Mouse (Mus musculus): ENCODE results near the gene Dhx16. TPM values are rescaled to one million over a fixed set of nuclear protein-coding genes. Genes with fewer than 3 reads are reported as not detected.

Gene Dhx16
- total RNA-seq, 2 experiments from 2014 or later, result 24.7 to 29.2 TPM

DNA sequence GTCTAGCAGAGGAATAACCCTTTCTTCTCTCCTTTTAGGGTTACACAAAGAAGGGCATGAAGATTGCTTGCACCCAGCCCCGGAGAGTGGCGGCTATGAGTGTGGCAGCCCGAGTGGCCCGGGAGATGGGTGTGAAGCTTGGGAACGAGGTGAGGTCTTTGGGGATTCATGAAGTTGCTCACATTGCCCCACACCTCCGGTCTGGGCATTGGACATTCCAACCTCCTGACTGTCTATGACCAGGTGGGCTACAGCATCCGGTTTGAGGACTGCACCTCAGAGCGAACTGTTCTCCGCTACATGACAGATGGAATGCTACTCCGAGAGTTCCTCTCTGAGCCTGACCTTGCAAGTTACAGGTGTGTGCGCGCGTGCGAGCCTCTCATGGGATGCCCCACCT is 4.2 kb downstream of the Dhx16 start:
- intact Hi-C loops (cut with DNase I), result no loop called here

GRCm38 (mm10) chr17:35887725-35888124 is 8.1 kb downstream of the Dhx16 start:
- intact Hi-C loops (cut with DNase I), result no loop called here
- no peak for DNase-seq

More for the DNA sequence above, 4.2 kb downstream of the Dhx16 start:
- no peak for DNase-seq

DNA sequence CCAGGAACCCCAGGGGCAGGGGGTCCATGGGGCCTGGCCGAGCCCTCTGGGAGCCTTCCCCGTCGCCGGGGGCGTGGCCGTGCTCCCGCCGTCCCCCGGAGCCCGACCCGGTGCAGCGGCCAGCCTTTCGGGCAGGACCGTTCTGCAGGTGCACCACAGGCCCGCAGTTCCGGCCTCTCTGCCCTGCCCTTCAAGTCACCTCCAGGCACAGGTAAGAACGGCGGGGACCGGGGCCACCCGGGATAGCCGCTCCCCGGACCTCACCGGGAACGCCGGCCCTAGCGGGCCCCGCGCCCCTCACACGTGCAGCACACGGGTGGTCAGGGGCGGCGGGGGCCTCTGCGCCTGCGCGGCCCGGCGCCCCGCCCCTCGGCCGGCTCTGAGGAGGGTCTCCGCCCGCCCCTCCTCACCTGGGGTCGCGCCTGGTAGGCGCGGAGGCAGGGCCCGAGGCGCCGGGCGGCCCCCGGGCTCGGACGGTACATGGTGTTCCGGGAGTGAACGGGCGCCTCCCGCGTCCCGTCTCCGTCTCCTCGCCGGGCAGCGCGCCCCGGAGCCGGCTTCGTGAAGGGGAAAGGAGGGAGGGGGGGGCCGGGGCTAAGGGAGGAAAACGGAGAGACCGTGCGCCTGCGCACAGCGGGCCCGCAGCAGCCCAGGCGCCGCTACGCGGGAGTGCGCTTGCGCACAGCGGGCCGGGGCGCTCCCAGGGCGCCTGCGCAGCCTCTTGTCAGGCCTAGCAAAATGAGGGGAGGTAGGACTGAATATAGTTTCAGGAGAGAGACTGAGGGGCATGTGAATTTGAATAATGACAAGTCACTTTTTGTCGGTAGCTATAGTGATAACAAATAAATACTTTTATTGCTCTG is 17.4 kb downstream of the Dhx16 start, which contains the start of gene 2310061I04Rik:
Gene 2310061I04Rik (minus strand): TSS at position 651 of the 863 bp plus-strand sequence.
- intact Hi-C loops (cut with DNase I), result loop anchor here (2.0 kb wide), 1 partner anchor 16 kb away; no protein-coding TSS in a partner anchor
- DNase-seq, result peak; percentile 94

DNA sequence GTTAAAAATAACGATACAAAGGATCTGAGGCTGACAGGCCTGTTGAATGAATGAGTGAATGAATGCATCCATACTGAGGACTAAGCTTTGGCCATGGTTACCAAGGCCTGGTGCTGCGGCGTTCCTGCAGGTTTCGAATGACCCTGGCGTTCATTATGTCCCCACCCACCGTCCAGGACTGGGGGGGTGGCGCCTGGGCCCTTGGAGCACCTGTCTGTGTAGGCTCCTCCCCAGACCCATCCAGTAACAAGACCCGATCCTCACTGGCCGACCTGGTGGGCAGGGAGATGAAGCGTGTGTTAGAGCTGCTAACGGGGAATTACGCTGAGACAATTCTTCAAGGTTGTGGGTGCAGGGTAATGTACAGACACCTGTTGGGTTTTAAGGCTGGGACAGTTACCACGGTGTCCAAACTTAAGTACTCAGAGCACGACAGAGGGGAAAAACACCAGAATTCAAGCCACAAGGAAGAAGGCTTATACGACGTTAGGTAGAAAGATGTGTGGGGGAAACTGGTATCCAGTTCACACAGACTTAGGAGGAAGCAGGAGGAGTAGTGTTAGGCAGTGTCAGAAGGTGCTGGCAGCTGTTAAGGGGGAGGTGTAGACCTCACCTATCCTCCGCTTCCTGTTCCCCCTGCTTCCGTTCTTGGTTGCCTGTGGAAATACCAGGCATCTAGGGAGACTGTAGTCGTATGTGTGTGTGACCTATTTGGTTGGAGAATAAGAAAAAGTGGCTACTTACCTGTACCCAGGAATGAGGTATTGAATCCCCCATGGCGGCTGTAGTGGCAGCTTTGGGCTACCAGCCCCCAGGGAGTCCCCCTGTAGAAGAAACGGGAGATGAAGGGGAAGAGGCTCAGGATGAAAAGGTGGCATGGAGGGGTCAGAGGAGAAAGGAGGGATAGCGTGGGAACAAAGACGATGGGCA is 18.3 kb downstream of the Dhx16 start:
- intact Hi-C loops (cut with DNase I), result loop anchor here (2.0 kb wide), 1 partner anchor 17 kb away; no protein-coding TSS in a partner anchor
- no peak for DNase-seq

DNA sequence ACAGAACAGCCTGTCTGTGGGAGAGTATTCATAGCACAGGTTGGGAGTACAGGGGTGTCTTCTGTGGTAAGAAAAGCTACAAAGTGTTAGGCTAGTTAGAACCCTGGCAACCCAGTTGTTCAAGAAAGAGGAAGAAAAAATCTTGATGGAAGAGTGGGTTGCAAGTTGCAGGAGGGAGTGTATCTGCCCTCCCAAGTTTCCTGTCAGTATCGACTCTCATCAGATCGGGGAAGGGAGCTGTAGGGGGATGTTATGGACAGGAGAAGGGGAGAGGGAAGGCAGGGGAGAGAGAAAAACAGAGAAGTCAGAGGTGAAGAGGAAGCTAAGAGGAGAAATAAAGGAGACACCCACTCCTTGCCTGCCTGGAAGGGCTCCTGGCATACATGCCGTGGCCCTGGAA is 21.0 kb downstream of the Dhx16 start:
- intact Hi-C loops (cut with DNase I), result no loop called here
- no peak for DNase-seq

- intact Hi-C loops (cut with DNase I), result no loop called here
- peak; percentile 78 to 79 for DNase-seq
Measured at GRCm38 (mm10) chr17:35903343-35903991, 23.8 kb downstream of the Dhx16 start.

DNA sequence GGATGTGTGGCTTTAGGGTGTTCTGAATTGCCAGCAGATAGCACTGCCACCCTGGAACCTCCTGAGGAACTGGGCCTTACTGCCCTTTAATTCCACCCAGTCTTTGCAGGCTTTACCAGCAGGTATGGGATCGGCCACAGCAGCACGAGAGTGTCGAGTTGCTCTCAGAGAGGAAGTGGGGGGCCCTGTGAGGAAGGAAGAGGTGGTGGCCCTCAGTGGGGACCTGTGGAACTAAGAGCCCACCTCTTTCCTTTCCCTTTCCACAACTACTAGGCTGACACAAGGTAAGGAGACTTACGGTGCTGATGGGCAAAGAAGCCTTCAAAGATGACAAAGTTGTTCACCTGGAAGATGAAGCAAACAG is 24.4 kb downstream of the Dhx16 start:
- no peak for DNase-seq
- intact Hi-C loops (cut with DNase I), result no loop called here

DNA sequence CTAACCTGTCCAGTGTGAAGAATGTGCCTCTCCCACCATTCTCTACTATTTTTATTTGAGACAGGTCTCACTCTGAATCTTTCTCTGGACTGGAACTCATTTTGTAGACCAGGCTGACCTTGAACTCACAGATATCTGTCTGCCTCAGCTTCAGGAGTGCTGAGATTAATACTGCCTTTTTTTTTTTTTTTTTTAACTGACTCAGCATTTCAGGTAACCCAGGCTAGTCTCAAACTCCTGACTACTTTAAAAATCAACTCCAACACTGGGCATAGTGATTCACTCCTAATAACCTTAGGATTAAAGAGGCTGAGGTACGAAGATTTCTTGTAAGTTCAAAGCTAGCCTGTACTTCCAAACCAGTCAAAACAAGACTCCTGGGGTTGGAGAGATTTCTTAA is 26.0 kb downstream of the Dhx16 start:
- DNase-seq, result no peak
- intact Hi-C loops (cut with DNase I), result loop anchor here (5.0 kb wide), 1 partner anchor 168 kb away; no protein-coding TSS in a partner anchor

DNA sequence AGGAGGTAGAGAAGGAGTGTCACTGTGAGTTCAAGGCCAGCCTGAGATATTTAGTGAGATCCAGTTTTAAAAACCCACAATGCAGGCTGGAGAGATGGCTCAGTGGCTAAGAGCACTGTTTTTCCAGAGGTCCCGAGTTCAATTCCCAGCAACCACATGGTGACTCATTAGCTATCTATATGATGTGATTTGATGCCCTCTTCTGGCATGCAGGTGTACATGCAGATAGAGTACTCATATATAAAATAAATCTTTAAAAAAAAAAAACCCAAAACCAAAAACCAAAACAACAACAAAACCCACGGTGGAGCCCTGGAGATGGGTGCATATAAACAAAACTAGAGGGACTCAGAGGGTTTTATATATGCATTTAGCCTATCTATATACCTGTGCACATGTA is 28.0 kb downstream of the Dhx16 start:
- intact Hi-C loops (cut with DNase I), result loop anchor here (2.0 to 5.0 kb wide), 2 partner anchors 77 to 170 kb away; no protein-coding TSS in a partner anchor

GRCm38 (mm10) chr17:35909186-35909918 is 29.7 kb downstream of the Dhx16 start:
- DNase-seq, result no peak
- intact Hi-C loops (cut with DNase I), result loop anchor here (2.0 to 5.0 kb wide), 2 partner anchors 79 to 172 kb away; no protein-coding TSS in a partner anchor

More for the DNA sequence above, 28.0 kb downstream of the Dhx16 start:
- no peak for DNase-seq

GRCm38 (mm10) chr17:35909919-35910369 is 30.3 kb downstream of the Dhx16 start, which contains the start of gene Atat1:
Gene Atat1, minus strand, starts transcription at chr17:35910075.
- intact Hi-C loops (cut with DNase I), result loop anchor here (2.0 to 5.0 kb wide), 2 partner anchors 79 to 173 kb away; no protein-coding TSS in a partner anchor
- DNase-seq, result peak; percentile 95 to 98

- DNase-seq, result no peak
- intact Hi-C loops (cut with DNase I), result no loop called here
Measured at GRCm38 (mm10) chr17:35914975-35915374, 35.4 kb downstream of the Dhx16 start.

GRCm38 (mm10) chr17:35915538-35916296 is 36.1 kb downstream of the Dhx16 start:
- intact Hi-C loops (cut with DNase I), result loop anchor here (2.0 kb wide), 1 partner anchor 79 kb away; no protein-coding TSS in a partner anchor

GRCm38 (mm10) chr17:35916297-35917142 is 36.9 kb downstream of the Dhx16 start, which contains the start of the genes Mrps18b and Ppp1r10:
Gene Mrps18b, minus strand, starts transcription at chr17:35916389.
Gene Ppp1r10, plus strand, starts transcription at chr17:35916434.
- peak; percentile 98 to 99 for DNase-seq
- intact Hi-C loops (cut with DNase I), result loop anchor here (2.0 kb wide), 1 partner anchor 80 kb away; no protein-coding TSS in a partner anchor

More at GRCm38 (mm10) chr17:35915538-35916296, 36.1 kb downstream of the Dhx16 start:
- DNase-seq, result no peak

GRCm38 (mm10) chr17:35917143-35917462 is 37.5 kb downstream of the Dhx16 start:
- DNase-seq, result peak in 1 of 2 experiments; percentile 58
- intact Hi-C loops (cut with DNase I), result loop anchor here (2.0 kb wide), 1 partner anchor 80 kb away; no protein-coding TSS in a partner anchor

- intact Hi-C loops (cut with DNase I), result loop anchor here (2.0 kb wide), 1 partner anchor 81 kb away; no protein-coding TSS in a partner anchor
- peak; percentile 65 to 79 for DNase-seq
Measured at GRCm38 (mm10) chr17:35917463-35918251, 38.0 kb downstream of the Dhx16 start.
